Mouse (Mus musculus): ENCODE data around the gene Tm9sf4.

DNA sequence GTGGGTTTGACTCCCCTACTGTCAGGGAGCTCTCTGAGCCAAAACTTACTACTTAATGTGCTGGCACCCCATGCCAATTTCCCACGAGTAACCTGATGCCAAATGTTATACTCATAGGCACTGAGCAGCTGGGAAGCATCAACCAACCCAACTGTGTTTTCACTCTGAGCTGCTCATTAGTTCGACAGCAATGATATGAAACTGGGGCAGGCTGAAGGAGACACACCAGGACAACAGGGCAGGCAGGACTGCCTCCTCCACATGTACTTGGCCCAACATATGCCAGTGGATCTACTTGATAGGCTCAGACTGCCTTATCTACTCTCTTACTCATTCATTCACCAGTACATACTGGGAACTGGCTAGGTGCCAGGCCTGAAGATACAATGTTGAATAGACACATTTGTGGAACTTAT is 25.1 kb downstream of the Tm9sf4 start:
- TF ChIP-seq GATA1 (IDR thresholded peaks at IDR 0.05; ENCODE audit: low read length) (no peak), TAL1 (IDR thresholded peaks at IDR 0.05; ENCODE audit: low read length) (no peak)
